Mouse (Mus musculus): Measurements from ENCODE around the gene Cfap77.

DNA sequence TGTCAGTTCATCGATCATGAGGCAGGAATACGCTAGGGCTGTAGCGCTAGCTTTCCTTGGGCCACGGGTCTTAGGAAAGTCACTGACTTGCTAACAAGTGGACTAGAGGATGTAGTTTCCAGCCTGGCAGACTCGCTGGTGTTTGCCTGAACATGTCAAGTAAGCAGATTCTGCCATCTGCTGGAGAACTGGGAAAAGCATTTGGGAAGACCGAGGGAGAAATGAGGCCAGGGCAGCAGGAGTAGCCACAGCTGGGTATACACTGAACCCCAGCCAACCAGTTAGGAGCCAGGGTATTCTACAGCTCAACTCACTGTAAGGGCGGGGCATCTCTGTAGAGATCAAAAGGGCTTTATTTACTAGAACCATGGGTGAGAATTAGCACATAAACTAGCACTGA is 11.5 kb upstream of the Cfap77 start:
- TF ChIP-seq CEBPB (IDR thresholded peaks at IDR 0.05; ENCODE audit: insufficient read depth, poor library complexity, severe bottlenecking) (no peak), POLR2A (IDR thresholded peaks at IDR 0.05; ENCODE audit: insufficient read length, low read depth) (no peak)
